Mouse (Mus musculus) heart, adult 2 months (tissue): Measurements from ENCODE around the gene Zfp771. TPM values are rescaled to one million over a fixed set of nuclear protein-coding genes. Genes with fewer than 3 reads are reported as not detected.

ENCODE experiments used
- DNase-seq, 2 experiments: peaks; one replicate each; pipeline ENCODE4 v3.0.0; 2021
- H3K27ac ChIP-seq: fragments of 200-600 bp; 2 replicates; pipeline ENCODE4 v1.8.1; 2022
- H3K27me3 ChIP-seq: fragments of 200-500 bp; 2 replicates; pipeline ENCODE4 v1.6.1; 2012; ENCODE audit warnings: mild to moderate bottlenecking, low read length, inconsistent platforms, mixed read lengths; ENCODE audit not compliant: control insufficient read depth, insufficient read depth
- H3K36me3 ChIP-seq: fragments of 200-500 bp; 2 replicates; pipeline ENCODE4 v1.6.1; 2012; ENCODE audit warnings: low read length, inconsistent platforms; ENCODE audit not compliant: control insufficient read depth, insufficient read depth
- H3K4me1 ChIP-seq: fragments of 200-500 bp; 2 replicates; pipeline ENCODE4 v1.6.1; 2011; ENCODE audit warnings: low read length; ENCODE audit not compliant: control insufficient read depth, insufficient read depth
- H3K4me3 ChIP-seq: fragments of 200-600 bp; 2 replicates; pipeline ENCODE4 v1.8.1; 2022
- H3K79me2 ChIP-seq: fragments of 200-500 bp; replicated peaks from 2 replicates; pipeline ENCODE4 v1.6.1; 2012; ENCODE audit warnings: mild to moderate bottlenecking, inconsistent platforms, low read length, moderate library complexity, mixed read lengths; ENCODE audit not compliant: control insufficient read depth, insufficient read depth
- H3K9ac ChIP-seq: fragments of 200-500 bp; 2 replicates; pipeline ENCODE4 v1.6.1; 2012; ENCODE audit warnings: low read depth, mild to moderate bottlenecking, control low read depth, inconsistent platforms, low read length, mixed read lengths
- CTCF ChIP-seq: fragments of 200-600 bp; IDR thresholded peaks from 2 replicates; pipeline ENCODE4 v1.8.1; 2022; ENCODE audit warnings: antibody characterized with exemption, mild to moderate bottlenecking, moderate library complexity
- EP300 ChIP-seq: fragments of 200-500 bp; IDR thresholded peaks from 2 replicates; pipeline ENCODE4 v1.6.1; 2011; ENCODE audit warnings: low read depth, low read length, control low read depth; ENCODE audit not compliant: insufficient read depth
- POLR2A ChIP-seq: fragments of 200-500 bp; IDR thresholded peaks from 2 replicates; pipeline ENCODE4 v1.6.1; 2011; ENCODE audit warnings: mild to moderate bottlenecking, low read depth, low read length, control low read depth; ENCODE audit not compliant: insufficient read depth
- WGBS: fragments of 180-500 bp; shearing (Covaris S2); methylation state at CpG from one replicate; pipeline ENCODE4 v1.1.7; 2018; 5-methylcytosine and 5-hydroxymethylcytosine counted together
- intact Hi-C: fragments of 180-260 bp; cut with DNase I; formaldehyde crosslinking; loops from one replicate; pipeline ENCODE4 v1.15.1; 2025
- long read RNA-seq: library from polyadenylated mRNA; stranded (forward); transcript quantifications from one replicate; pipeline ENCODE4 v2.0.0, GENCODE M21; 2021
- polyA plus RNA-seq: library from polyadenylated mRNA; depleted of rRNA; stranded (reverse); fragments of >200 nt; gene quantifications from 2 replicates; pipeline ENCODE4 v1.2.3, GENCODE M21; 2012; rRNA removed
- total RNA-seq, 2 experiments: library from RNA; stranded (reverse); gene quantifications; 2 replicates each; pipeline ENCODE4 v1.2.3; 2021

Gene Zfp771
- total RNA-seq, result 10 to 100 TPM; 14.7 to 21.0 TPM
- 16.9 and 30.0 TPM in 2 replicates for polyA plus RNA-seq
- long read RNA-seq, transcript Zfp771-201 (3 exons, 1,484 nt), result major isoform, 19 of 22 reads
- long read RNA-seq, partial matches to known transcripts, result 1 of 22 reads
- long read RNA-seq, other reads (novel, unspliced or antisense), result 2 of 22 reads

DNA sequence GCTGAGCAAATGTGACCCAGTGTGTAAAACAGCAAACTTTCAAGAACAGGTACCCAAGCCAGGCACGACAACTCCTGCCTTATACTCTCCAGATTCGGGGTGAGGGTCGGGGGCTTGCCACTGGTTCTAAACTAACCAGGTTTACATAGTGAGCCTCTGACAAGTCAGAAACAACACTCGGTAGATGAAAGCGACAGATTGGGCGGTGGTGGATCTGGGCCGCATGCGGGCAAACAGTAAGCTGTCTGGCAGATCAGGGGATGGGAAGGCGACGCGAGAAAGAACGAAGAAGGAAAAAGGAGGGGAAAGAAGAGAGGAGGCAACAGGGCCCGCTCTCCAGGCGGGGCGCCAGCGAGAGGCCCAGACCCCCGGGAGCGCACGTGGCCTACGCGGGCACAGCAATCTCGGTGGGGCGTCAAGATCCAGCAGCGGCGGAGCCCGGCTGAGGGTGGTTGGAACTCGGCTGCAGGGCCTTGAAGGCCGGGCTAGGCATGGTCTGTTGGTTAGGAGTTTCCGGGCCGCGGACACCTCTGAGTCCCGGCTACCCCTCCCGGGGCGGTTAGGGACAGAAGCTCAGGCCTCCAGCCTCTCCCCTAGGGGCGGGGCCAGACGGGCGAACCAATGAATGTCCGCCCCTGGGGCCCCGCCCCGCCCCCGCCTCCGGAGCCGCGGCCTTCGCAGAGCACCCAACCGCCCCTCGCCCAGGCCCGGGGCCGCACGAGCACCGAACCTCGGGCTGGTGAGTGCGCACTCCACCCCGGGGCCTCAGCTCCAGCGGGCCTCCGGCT is at the start of gene Zfp771:
Gene Zfp771, plus strand, starts transcription at position 405 of the 788 bp plus-strand sequence.
- 2% methylated on average over 56 of the region's 56 CpGs for WGBS
- Histone ChIP-seq H3K4me3 (peak within 1 kb of the TSS; percentile 70), H3K9ac (peak within 1 kb of the TSS; percentile 96), H3K36me3 (no peaks in the 10 kb centered on the region; the same call in 1 of the 2 replicates), H3K79me2 (0 out of 2 replicates have a peak, but pooled peaks cover 1% of the 10 kb centered on the region), H3K4me1 (peaks cover 8% of the 10 kb centered on the region), H3K27me3 (no peaks in the 10 kb centered on the region), H3K27ac (peak within 1 kb of the TSS; percentile 97)
- intact Hi-C loops, result no loop called here
- peak; percentile 95 to 96 for DNase-seq
- TF ChIP-seq CTCF (peak; percentile 39), POLR2A (peak; percentile 83), EP300 (no peak)

DNA sequence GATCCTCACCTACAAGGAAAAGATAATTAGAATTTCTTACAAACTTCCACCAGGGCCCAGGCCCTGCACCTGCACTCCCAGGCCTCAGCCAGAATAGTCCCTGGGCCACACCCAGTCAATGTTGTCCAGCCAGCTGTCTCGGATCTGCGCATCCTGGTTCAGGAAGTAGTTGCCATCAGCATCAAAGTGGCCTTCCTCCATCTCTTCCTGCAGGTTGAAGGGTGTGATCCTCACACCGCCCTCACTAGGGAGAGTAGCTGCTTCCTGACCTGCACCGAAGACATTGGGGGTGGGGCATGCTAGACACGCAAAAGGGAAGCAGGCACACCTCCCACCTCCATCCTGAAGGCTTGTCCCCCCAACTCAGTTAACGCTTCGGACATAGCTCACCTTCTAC is 49.4 kb upstream of the Zfp771 start:
- Histone ChIP-seq H3K36me3 (no peaks in the 10 kb centered on the region; the same call in 1 of the 2 replicates), H3K79me2 (peaks cover 2% of the 10 kb centered on the region; the same call in 1 of the 2 replicates), H3K4me1 (peaks cover 7% of the 10 kb centered on the region), H3K9ac (no peak overlapping the region), H3K27me3 (no peaks in the 10 kb centered on the region), H3K4me3 (peak overlapping the region; percentile 68; the same call in 1 of the 2 replicates), H3K27ac (no peak overlapping the region)
- DNase-seq, result no peak
- intact Hi-C loops, result loop anchor here (10.0 kb wide), 1 partner anchor 180 kb away; the partner anchor contains the start of genes Mvp, Pagr1a and Pagr1b
- whole genome bisulfite sequencing, result 48% methylated on average over 7 of the region's 7 CpGs
- TF ChIP-seq POLR2A, result no peak
- TF ChIP-seq EP300, result no peak
- TF ChIP-seq CTCF, result no peak

DNA sequence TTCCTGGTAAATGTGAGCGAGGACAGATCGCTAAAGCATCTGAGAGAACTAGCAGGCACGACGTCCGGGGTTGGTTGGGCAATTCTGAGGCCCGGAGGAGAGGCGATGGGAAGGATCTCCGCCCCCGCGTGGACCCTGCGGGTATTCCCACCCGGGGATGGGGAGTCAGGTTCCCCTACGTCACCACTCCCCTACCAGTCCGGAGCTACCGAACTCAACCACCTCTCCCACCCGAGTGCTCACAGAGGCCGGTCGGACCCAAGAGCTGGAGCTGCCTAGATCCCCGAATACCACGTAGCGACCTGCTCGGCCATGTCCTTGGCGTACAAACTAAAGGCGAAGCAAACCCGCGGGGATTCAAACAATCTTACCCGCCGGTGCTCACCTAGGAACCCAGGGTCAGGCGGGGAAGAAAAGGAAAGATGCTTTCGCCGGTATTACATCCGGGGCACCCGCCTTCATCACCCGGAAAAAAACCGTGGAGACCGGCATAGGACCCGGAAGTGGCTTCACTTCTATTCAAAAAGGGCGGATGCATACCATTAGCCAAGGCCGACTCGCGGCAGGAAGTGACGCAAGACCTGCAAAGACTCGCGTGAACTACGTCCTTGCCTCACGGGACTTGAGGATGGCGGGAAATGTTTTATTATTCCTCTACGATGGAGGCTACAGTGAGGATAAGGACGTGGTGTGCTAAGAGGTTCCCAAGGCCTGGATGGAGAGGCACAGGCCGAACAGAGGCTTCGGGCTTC is 48.4 kb upstream of the Zfp771 start, which contains the start of gene Cd2bp2:
Gene Cd2bp2, minus strand, starts transcription at position 507 of the 752 bp plus-strand sequence.
- peaks cover 7% of the 10 kb centered on the region for H3K4me1 ChIP-seq
- H3K79me2 ChIP-seq, result peaks cover 2% of the 10 kb centered on the region; the same call in 1 of the 2 replicates
- intact Hi-C loops, result loop anchor here (1.0 to 10.0 kb wide), 2 partner anchors 13 to 181 kb away; partner anchors contain the start of genes Mvp, Mylpf, Pagr1a and Pagr1b
- no peaks in the 10 kb centered on the region; the same call in 1 of the 2 replicates for H3K36me3 ChIP-seq
- peak; percentile 93 to 96 for DNase-seq
- peak within 1 kb of the TSS; percentile 74 for H3K27ac ChIP-seq
- WGBS, result under 1% methylated on average over 51 of the region's 51 CpGs
- peak within 1 kb of the TSS; percentile 64 for H3K9ac ChIP-seq
- H3K4me3 ChIP-seq, result peak within 1 kb of the TSS; percentile 68
- no peaks in the 10 kb centered on the region for H3K27me3 ChIP-seq
- TF ChIP-seq EP300 (peak; percentile 74), POLR2A (peak; percentile 70), CTCF (peak; percentile 28)

DNA sequence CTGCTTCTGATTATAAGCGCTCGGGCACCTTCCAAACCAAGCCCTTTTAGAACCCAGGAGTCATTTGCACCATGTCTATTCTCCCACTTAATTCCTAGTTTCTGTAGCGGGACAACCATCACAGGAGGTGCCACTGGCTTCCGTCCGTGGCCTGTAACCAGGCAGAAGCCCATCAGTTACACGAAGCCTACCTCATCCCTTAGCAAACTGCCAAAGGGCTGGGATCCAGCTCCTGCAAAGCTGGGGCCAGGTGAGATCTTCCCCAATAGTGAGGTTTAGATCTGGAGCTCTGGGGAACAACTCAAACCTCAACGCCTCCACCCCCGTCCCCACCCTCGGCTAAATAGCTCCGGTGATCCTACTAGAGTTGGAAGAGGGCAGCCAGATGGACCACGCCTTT is 47.6 kb upstream of the Zfp771 start:
- H3K27ac ChIP-seq, result peak overlapping the region; percentile 70; the same call in 1 of the 2 replicates
- peak overlapping the region; percentile 68 for H3K4me3 ChIP-seq
- H3K79me2 ChIP-seq, result peaks cover 2% of the 10 kb centered on the region; the same call in 1 of the 2 replicates
- peaks cover 7% of the 10 kb centered on the region for H3K4me1 ChIP-seq
- no peaks in the 10 kb centered on the region; the same call in 1 of the 2 replicates for H3K36me3 ChIP-seq
- DNase-seq, result no peak
- no peaks in the 10 kb centered on the region for H3K27me3 ChIP-seq
- WGBS, result 42% methylated on average over 11 of the region's 11 CpGs
- no peak overlapping the region for H3K9ac ChIP-seq
- no peak for TF ChIP-seq EP300
- TF ChIP-seq CTCF, result no peak
- TF ChIP-seq POLR2A, result no peak
- intact Hi-C loops, result loop anchor here (1.0 to 10.0 kb wide), 2 partner anchors 12 to 182 kb away; partner anchors contain the start of genes Mvp, Mylpf, Pagr1a and Pagr1b

DNA sequence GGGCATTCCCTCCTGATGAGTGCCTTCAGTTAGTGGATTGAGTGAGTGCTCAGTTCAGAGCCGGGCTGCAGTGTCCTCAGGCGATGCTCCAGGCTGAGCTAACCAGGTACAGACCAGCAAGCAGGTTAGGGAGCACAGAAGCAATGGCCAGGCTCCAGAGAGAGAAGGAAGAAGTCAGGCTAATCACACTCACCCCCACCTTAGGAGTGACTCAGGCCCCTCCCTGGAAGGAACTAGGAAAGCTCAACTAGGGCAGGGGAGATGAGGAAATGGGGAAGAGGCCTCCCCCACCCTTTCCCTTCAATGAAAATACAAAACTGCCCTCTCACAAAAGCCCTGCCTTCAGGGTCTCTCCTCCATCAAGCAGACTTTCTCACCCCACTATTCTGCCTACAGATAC is 37.5 kb upstream of the Zfp771 start:
- Histone ChIP-seq H3K27ac (peak overlapping the region; percentile 15; the same call in 1 of the 2 replicates), H3K36me3 (no peaks in the 10 kb centered on the region), H3K27me3 (no peaks in the 10 kb centered on the region), H3K9ac (peak overlapping the region; percentile 90), H3K4me1 (peaks cover 2% of the 10 kb centered on the region; the same call in 1 of the 2 replicates), H3K4me3 (peak overlapping the region; percentile 78), H3K79me2 (peaks cover 3% of the 10 kb centered on the region)
- WGBS, result 26% methylated on average over 2 of the region's 2 CpGs
- no peak for TF ChIP-seq POLR2A
- TF ChIP-seq CTCF, result no peak
- no peak for TF ChIP-seq EP300
- intact Hi-C loops, result loop anchor here (10.0 kb wide), 1 partner anchor 622 kb away; the partner anchor contains the start of genes Apobr and Cln3
- DNase-seq, result no peak
